Mouse (Mus musculus): ENCODE data around the gene Elovl6.
A peak's percentile ranks its signal among the peaks of the same experiment; 100 is the strongest.

Gene Elovl6

DNA sequence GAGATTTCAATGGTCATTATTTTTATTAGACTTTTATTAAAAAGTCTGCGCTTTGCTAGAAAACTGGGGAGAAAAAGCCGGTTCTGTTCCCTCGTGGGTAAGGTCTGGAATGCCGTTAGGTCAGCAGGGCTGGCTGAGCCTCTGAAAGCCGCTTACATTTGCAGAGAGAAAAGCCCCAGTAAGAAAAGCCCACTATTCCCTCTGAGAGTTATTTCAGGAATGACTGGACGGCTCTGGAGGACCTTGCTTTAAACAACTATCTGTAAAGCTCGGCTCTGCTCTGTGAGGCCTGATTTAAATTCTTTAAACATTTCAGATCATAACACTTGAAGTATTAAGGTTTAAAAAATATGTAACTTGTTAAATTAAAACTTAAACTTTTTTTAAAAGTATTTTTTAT is 36.4 kb downstream of the Elovl6 start:
- DNase-seq: no peak

GRCm38 (mm10) chr3:129570989-129571388 is 38.8 kb downstream of the Elovl6 start:
- no peak for DNase-seq

- DNase-seq: no peak
Observed at GRCm38 (mm10) chr3:129571642-129572041, 39.5 kb downstream of the Elovl6 start.

- DNase-seq: no peak
Observed at GRCm38 (mm10) chr3:129572959-129573358, 40.8 kb downstream of the Elovl6 start.

DNA sequence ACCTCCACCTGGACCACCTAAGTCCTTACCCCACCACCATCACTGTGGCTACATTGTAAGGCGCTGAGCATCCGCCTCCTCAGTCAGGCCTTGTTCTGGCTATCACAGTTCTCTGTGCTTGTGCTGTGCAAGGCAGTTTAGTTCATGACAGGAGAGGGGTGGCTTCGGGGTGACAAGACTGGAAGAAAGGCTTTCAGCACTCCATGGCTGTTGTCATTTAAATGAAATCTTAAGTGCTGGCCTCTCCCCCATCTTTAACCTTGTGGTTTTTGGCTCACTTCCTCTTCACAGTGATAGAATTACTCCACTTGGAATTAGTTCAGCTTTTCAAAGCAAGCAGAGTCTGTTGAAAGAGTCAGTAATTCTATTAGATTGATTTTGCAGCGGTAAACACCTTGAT is 41.5 kb downstream of the Elovl6 start:
- no peak for DNase-seq

DNA sequence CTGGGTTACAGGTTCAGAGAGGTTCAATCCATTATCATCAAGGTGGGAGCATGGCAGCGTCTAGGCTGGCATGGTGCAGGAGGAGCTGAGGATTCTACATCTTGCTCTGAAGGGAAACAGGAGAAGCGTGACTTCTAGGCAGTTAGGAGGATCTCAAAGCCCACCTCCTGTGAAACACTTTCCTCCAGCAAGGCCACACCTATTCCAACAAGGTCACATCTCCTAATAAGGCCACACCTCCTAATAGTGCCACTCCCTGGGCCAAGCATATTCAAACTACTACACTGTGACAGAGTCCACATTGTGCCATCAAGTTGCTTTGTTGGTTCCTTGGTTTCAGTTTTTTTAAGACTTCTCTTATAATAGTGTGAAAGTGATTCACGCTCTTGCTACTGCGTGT is 42.9 kb downstream of the Elovl6 start:
- no peak for DNase-seq

DNA sequence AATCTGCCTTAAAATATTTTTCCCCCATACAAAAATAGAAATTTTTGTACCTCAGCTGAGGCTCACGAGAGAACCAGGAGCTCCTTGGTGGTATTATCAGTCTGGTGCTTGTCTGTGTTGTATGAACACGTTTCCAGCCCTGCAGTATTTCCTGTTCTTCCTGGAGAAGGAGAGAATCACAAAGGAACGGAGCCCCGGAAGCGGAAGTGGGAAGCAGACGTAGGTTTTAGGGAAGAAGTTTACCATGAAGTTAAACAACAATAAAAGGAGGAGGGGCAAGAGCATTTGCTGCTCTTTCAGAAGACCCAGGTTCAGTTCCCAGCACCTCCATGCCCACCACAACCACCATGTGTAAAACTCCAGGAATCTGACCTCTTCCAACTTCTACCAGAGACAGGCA is 44.4 kb downstream of the Elovl6 start:
- no peak for DNase-seq

- no peak for DNase-seq
Observed at GRCm38 (mm10) chr3:129578741-129579475, 46.8 kb downstream of the Elovl6 start.

DNA sequence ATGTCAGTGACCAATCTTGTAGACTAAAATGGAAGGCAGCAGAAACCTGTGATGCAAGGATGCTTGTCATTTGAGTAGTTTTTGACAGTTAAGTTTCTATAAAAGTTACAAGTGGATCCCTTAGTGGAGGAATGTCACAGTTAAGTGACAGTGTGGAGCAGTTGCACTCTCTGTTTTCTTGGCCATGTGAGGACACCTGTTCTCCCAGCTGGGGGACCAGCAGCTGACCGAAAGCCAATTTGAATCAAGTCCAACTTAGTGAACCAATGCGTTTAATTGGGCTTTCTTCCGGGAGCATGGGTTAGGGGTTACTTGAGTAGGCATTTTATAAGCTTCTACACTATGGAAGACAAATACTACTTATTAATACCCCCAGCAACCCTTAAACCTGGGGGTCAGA is 48.9 kb downstream of the Elovl6 start:
- DNase-seq: peak; percentile 54

DNA sequence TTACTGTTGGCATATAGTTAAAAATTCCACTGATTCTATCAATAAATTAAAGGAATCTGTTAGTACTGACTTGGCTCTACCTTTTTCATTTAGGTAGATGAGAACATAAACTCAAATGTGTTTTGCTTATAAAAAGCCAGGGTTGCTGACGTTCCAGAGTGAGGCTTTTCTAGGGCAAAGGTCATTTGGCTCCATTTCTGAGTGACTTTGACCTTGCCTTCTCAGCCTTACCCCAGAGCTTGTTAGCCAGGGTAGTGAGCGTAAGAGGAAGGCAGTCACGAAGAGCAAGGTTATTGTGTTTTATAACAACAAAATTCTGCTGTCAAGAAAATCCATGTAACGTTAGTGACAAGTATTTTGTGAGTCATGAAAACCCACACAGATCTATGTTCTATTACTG is 50.3 kb downstream of the Elovl6 start:
- no peak for DNase-seq

DNA sequence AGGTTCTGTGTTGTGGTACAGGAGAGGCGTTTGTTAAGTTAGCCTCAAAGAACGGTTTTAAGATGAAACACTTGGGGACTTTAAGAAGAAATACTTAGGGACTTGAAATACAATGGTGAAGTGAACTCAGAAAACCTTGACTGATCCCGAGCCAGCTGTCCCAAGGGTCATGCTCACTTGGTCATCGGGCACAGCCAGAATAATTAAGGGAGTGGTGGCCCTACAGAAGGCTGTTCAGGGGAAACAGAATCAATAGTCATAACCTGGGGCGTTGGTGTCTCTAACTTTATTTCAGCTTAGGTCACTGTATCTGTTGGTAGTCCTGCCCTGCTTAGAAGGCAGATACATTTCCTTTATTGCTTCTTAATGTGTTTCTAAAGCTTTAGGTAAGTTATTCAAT is 51.1 kb downstream of the Elovl6 start:
- DNase-seq: no peak

- DNase-seq: no peak
Observed at GRCm38 (mm10) chr3:129587916-129588315, 55.8 kb downstream of the Elovl6 start.

GRCm38 (mm10) chr3:129588753-129589152 is 56.6 kb downstream of the Elovl6 start:
- no peak for DNase-seq

- DNase-seq: no peak
Observed at GRCm38 (mm10) chr3:129589705-129590104, 57.5 kb downstream of the Elovl6 start.

DNA sequence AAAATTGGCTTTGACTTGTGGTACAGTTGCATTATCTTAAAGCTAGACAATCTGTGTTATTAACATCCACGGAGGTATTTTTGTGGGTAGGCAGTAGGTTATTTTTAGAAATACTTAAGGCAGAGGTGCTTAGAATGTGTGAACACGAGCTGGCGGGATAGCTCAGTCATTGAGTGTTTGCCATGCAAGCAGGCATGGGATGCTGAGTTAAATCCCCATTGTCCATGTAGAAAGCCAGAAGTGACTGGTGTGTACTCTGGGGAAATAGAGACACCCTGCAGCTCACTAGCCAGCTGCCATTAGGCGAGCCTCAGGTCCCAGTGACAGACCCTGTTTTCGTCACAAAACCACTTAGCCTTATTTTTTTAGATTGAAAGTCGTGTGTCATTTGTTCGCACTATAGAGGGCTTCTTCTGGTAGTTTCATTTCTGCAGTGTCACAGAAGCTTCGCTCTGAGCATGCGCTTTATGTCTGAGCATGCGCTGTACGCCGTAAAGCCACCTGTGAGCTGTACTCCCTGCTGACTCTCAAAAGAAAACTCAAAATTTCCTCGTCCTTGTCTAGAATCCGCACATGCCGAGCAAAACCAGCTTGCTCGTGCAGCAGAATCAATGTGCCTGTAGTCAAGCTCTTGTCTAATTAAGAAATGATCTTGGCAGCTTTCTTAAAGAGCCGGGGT is 58.5 kb downstream of the Elovl6 start:
- peak; percentile 32 for DNase-seq

GRCm38 (mm10) chr3:129591251-129591650 is 59.1 kb downstream of the Elovl6 start:
- DNase-seq: no peak

GRCm38 (mm10) chr3:129591761-129592160 is 59.6 kb downstream of the Elovl6 start:
- peak; percentile 28 for DNase-seq

DNA sequence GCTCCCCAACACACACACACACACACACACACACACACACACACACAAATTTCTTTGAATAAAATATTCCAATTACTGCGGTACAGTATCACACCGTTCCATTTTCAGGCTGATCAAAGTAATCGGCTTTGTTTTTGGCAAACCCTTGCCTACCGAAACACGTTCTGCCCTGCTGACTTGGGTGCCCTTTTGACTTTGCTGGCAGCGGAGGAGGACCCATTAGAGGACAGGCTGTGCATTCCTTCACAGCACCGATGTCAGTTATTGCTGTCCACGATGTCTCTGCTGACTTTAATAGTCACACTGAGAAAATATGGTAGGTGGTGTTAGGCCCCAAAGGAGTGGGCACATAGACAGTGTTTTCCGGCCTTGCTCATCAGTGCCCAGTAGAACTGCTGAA is 60.8 kb downstream of the Elovl6 start:
- DNase-seq: no peak

- no peak for DNase-seq
Observed at GRCm38 (mm10) chr3:129593735-129594134, 61.6 kb downstream of the Elovl6 start.

- DNase-seq: no peak
Observed at GRCm38 (mm10) chr3:129596098-129596497, 63.9 kb downstream of the Elovl6 start.

DNA sequence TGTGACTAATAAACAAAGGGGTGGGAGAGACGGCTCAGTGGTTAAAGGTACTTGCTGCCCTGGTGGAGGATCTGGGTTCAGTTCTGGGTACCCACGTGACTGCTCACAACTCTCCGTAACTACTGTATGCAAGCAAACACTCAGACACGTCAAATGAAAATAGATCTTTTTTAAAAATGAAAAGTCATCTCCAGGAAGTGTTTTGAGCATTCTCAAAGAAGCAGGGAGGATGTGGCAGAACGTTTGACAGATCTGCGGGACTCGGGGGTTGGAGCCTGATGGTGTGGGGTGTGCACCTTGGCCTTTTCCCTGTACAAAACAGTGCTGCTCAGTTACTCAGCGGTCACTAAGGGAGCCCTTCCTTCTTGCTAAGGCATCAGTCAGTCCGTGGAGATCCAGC is 70.1 kb downstream of the Elovl6 start:
- no peak for DNase-seq

GRCm38 (mm10) chr3:129605487-129605886 is 73.3 kb downstream of the Elovl6 start:
- DNase-seq: no peak

DNA sequence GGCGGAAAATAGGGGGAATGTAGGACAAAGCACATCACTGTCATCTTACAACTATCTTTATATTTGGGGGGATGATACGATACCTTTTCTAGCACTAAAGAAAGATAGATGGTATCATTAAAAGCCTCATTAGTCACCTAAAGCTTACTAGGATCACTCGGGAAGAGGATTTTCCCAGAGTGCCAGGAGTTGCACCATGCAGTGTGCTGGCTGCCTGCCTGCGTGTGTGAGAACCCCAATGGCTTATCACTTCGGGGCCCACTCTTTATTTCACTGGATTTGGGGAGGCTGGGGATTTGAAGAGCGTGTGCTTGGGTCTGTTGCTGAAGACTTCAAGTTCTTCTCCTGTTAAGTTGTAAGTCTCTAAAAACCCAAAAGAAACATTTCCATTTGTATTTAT is 73.8 kb downstream of the Elovl6 start:
- no peak for DNase-seq

DNA sequence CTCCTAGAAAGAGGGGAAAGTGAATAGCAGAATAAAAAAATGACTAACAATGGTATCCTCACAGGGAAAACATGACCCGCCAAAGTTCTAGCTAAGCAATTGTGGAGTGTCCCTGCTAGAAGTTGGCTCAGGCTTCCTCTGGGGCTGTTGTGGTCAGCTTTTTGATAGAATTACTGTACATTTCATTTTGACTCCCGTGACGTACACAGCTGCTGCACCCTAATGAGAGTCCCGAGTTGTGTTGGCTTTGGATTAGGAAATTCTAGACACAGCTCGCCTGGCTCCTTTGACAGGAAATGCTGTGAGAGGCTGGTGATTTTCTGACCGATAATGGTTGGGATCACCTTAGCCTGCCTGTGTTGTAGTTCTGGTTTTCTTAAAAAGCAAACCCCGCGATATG is 79.5 kb downstream of the Elovl6 start:
- no peak for DNase-seq

Measured in cerebellum, adult 11-12 months (tissue).